In genomic region chrX:140445551-140445950, GRCm38 (mm10) we compare ENCODE assay signal across 25 mouse cellular contexts. TPM values are rescaled to one million over a fixed set of nuclear protein-coding genes. Genes with fewer than 3 reads are reported as not detected.
DNase-seq lines count a peak whose midpoint lies in the region; TF ChIP-seq lines count a peak whose summit lies in the region.
"Had no signal": no experiment of that assay in that cellular context is flagged by ENCODE, and none has a peak within 500 bp of the region (broad histone marks: within the 10 kb centered on the region; RNA-seq: fewer than 3 reads in every experiment).

No protein-coding gene starts in this region.

- peak; percentile 25 for DNase-seq in gastrocnemius, adult 2 months
- DNase-seq in gastrocnemius, adult 18-20 months (ENCODE audit: low spot score), result no peak
- peak; percentile 39 for DNase-seq in heart, adult 8-10 months (ENCODE audit: low spot score)
- no peak for DNase-seq in heart, postnatal 4 days
- DNase-seq in adrenal gland, postnatal 14 days, result no peak
- DNase-seq: adrenal gland, postnatal 10 days; B cell, adult 2 months; cerebellum, adult 11-12 months; cerebellum, adult 8-10 months; cerebellum, postnatal 10 days; cerebellum, postnatal 36 days; embryo, embryonic 11 days; gastrocnemius, postnatal 25 days; kidney, adult 11 months; kidney, adult 8-10 months had no signal

- intact Hi-C loops in gastrocnemius, adult 2 months (cut with DNase I), result no loop called here

- H3K4me1 ChIP-seq in brown adipose tissue, adult 24 weeks (ENCODE audit: control insufficient read depth, insufficient read depth, insufficient read length, low read length), result 0 out of 2 replicates have a peak, but pooled peaks cover under 1% of the 10 kb centered on the region
- H3K4me1 ChIP-seq: embryonic facial prominence, embryonic 10.5 days; embryonic facial prominence, embryonic 13.5 days; forebrain, embryonic 12.5 days; heart, embryonic 13.5 days; hindbrain, embryonic 10.5 days; hindbrain, embryonic 13.5 days; intestine, embryonic 15.5 days; kidney, embryonic 15.5 days had no signal

- no peak overlapping the region for H3K4me3 ChIP-seq in gastrocnemius, adult 2 months
- peak overlapping the region; percentile 10; the same call in 1 of the 2 replicates for H3K4me3 ChIP-seq in brown adipose tissue, adult 24 weeks (ENCODE audit: insufficient read depth, low read depth, low read length)
- H3K4me3 ChIP-seq: embryonic facial prominence, embryonic 10.5 days; embryonic facial prominence, embryonic 13.5 days; erythroblast, embryonic 14.5 days; forebrain, embryonic 12.5 days; heart, embryonic 13.5 days; hindbrain, embryonic 10.5 days; hindbrain, embryonic 13.5 days; intestine, embryonic 15.5 days; kidney, embryonic 15.5 days had no signal

- no peak overlapping the region for H3K27ac ChIP-seq in gastrocnemius, adult 2 months
- H3K27ac ChIP-seq in brown adipose tissue, adult 24 weeks (replicated peaks; ENCODE audit: low read depth, low read length), result no peak overlapping the region
- H3K27ac ChIP-seq: embryonic facial prominence, embryonic 10.5 days; embryonic facial prominence, embryonic 13.5 days; forebrain, embryonic 12.5 days; heart, embryonic 13.5 days; hindbrain, embryonic 10.5 days; hindbrain, embryonic 13.5 days; intestine, embryonic 15.5 days; kidney, embryonic 15.5 days had no signal

- no peak for TF ChIP-seq CTCF in gastrocnemius, adult 2 months (IDR thresholded peaks at IDR 0.05)

RNA-seq across cellular contexts. Expression of gene Prps1, which starts 10.9 kb away (rescaled TPM):
- total RNA-seq in gastrocnemius, adult 2 months (2021), result 10 to 100 TPM; 33.7 to 38.2 TPM
- 10 to 100 TPM; 38.4 to 40.8 TPM for total RNA-seq in gastrocnemius, adult 18-20 months (2021)
- total RNA-seq in heart, adult 8-10 months (2022), result 10 to 100 TPM; 24.4 to 32.6 (median 30.2) TPM
- total RNA-seq in heart, postnatal 4 days (2021), result 10 to 100 TPM; 29.9 to 31.2 TPM
- 18.1 and 23.7 TPM in 2 replicates for polyA plus RNA-seq in brown adipose tissue, adult 24 weeks (2012; ENCODE audit: insufficient read depth, insufficient read length, missing spikeins)
- total RNA-seq in adrenal gland, postnatal 14 days (2021), result 18.7 and 19.7 TPM in 2 replicates

Comparison
In these comparisons a context has a peak if more than half of its experiments do, and no peak if none do; other contexts are left out.
1. DNase-seq: peak in gastrocnemius, adult 2 months (single experiment) and heart, adult 8-10 months (single experiment); none in gastrocnemius, adult 18-20 months (single experiment), heart, postnatal 4 days (single experiment) and adrenal gland, postnatal 14 days (single experiment).